Mouse (Mus musculus) liver, adult (tissue): ENCODE results near the gene Trmt1.

Experiments
- GATA4 ChIP-seq: IDR thresholded peaks from 2 replicates; pipeline ENCODE4 v1.6.1; 2014; ENCODE audit warnings: mild to moderate bottlenecking, low read length; ENCODE audit not compliant: insufficient replicate concordance

The Trmt1 gene

DNA sequence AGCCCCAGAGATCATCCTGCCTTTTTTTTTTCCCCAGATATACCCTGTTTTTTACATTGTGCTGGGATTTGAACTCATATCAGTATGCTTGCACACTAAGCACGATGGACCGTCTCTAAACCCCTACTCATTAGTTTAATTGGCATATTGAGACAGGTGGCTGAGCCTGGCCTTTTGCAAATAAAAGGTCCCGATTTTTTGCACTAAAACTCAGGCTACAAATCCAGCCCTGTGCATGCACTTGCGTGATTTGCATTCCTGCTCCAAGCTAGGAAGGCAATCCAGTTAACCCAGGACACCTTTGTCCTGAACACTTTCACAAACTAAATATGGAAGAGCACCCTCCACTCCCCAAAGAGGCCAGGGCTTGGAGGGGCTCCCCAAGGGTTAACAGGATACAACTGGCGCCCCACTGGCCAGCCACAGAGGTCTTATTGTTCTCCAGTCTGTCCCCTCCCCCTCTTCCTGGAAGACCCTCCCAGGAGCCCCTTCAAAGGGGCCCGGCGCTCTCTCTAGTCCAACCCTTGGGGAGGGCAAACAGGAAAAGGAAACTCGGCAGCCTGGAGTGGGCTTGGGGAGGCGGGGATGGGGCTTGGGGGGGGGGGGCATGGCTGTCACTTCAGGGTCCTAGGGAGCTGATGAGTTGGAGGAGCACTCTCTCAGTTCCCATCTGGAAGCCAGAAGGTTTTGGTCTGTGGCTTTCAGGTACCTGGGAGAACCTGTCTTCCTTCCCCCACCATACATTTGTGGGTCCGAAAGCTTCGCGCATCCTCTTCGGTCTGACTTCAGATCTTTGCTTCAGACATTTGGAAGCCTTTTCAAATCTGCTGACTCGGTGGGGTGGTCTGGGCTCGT, 30.5 kb upstream of the Trmt1 start:
- TF ChIP-seq GATA4: no peak

DNA sequence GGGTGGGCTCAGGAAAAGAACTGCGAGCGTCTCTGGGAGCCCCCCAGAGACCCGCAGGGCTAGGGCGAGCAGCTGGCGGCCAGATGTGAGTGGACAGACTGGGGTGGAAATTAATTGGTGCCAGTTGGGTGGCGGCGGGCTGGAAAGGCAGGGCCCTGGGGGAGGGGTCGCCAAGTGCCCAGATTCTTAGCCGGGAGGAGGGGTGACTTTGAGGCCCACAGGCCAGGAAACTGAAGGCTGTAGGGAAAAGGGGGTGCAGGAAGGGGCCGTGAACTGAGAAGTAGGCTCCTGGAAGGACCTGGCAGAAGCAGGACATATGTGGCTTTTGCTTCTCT, 29.9 kb upstream of the Trmt1 start:
- no peak for TF ChIP-seq GATA4

DNA sequence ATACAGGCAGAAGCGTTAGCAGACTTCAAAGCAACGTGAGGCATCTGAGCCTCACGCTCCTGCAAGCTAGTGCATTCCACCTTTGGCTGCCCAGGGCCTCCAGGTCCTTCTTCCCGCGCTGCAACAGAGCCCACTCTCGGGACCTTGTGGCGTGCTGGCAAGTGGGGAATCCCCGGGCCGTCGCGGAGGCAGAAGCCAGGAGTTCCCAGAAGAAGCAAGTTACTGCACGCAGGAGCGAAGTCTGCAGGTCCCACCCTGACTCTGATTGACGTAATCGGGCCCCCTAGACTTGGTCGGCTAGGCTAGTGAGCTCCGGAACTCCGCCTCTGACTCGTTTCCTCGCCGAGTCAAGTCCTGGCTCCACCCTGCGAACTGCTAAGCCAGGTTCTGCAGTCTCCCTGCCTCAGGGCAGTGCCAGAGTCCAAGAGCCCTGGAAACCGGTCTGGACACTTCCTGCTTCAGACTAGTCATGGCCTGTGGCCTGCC, 29.4 kb upstream of the Trmt1 start:
- TF ChIP-seq GATA4: no peak

DNA sequence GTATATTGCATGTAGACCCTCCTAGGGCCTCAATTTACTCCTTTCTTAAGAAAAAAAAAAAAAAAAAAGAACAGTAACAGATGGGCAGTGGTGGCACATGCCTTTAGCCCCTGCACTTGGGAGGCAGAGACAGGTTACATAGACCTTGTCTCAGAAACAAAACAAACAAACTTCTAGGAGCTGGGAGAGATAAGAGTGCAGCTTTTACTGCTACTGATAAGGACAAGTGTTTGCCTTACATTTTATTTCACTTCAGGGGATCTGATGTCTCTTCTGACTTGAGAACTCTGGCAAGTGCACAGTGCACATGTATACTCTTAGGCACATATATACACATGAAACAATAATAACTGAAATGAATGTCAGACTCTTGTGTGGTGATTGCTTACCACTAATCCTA, 28.9 kb upstream of the Trmt1 start:
- no peak for TF ChIP-seq GATA4

DNA sequence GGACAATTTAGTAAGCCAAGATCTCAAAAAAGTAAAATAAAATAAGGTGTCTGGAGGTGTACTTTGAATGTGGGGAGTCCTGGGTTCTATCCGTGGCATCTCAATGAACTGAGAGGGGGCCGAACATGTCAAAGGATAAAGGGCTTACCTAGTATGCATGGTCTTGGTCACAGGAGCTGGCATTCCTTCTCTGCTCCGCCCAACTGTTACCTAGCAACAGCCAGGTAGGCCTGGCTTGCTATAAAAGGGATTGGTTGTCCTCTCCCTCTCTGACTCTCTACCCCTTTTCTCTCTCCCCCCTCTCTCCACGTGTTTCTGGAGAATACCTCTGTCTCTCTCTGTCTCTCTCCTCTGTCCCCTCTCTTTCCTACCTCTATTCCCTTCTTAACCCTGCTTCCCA, 28.4 kb upstream of the Trmt1 start:
- no peak for TF ChIP-seq GATA4

DNA sequence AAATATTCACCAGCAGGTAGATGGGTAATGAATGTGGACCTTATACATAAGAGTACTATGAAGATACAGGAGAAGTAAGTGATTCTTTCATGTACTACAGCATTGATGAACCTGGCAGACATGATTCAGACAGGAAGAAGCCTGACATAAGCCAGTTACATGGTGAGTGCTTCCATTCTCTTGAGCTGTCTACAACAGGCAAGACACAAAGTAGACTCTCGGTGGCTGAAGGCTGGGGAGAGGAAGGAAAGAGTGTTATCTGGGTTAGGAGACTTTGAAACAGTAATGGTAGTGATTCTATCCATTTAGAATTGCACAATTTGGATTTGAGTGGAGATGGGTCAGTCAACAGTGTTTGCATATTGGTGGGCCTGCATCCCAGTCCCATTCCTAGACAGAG, 27.2 kb upstream of the Trmt1 start:
- TF ChIP-seq GATA4: no peak

DNA sequence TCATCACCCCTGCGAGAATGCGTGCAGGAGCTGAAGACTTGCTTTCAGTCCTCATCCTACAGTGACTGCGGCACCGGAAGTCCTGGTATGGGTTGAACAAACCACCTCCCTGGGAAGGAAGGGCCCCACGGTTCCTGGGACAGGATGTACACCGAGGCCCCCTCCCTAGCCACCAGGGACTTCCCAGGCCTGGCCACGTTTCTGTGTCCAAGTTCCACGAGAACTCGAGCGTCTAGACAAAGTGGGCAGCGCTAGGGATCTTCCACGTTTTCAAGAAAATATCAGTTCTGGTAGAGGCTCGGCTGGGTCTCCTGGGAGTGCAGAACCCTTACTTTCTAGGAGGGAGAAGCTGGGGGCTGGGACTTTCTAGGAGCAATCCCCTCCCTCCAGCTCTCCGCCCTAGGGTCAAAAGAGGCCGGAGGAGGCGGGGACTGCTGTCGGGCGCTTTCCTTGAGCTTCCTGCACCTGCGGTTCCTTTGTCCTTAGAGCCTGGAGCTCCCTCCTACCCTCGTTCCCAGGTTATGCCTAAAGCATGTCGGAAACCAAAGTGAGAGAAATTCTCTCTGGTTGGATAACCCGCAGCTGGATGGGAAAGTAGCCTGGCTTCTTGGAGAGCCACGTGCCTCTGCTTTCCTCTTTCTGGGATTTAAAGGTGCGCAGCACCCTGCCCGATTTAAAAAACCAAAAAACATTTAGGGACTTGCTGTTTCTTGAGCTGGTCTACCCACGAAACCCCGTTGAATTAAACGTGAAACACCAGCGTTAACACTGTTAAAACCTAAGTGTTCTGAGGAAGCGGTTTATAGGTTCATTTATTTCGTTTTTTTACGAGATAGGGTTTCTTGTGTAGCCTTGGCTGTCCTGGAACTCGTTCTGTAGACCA, 25.9 kb upstream of the Trmt1 start:
- TF ChIP-seq GATA4: no peak

DNA sequence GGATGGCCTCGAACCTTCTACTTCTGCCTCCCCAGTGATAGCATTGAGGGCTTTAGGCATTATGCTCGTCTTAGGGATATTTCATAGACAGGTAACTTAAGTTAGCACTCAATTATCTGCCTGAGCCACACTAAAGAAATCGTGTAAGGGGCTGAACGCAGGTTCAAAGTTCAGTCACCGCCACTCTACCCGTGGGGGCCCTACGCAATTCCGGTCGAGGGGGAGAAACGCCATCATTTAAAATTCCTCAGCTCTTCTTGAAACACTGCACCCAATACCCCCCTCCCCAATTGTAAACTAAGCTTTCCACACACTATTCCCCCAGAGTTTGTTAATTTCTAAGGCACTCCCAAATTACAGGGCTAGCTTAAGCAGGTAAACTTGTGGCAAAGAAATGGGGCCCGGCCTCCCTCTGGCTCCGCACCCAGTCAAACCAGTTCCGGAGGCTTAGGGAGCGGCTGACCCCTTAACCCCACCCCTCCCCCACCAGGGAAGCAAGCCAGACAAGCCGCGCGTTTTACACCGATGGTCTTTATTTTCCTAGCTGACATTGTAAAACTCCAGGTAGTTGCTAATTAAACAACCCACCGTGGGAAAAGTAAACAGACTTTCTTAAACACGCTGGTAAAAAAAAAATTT, 25.2 kb upstream of the Trmt1 start:
- TF ChIP-seq GATA4: no peak

DNA sequence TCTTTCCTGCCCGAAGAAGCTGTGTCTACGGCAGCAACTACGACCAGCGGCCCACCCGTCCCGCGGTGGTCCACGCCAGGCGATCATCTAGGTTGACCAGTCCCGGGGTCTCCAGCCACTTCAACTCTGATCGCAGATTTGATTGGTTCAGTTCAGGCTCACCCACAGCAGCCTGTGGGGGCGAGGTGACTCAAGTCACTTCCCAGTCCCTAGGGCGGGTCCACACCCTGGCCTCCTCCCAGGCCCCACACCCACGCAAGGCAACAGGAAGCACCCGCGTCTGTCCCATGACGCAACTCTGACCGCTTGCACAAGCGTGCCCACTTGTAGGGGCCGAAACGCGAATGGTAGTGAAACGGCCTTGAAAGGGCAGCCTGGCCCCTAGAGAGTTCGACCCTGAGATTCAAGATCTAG, 24.6 kb upstream of the Trmt1 start:
- no peak; the same call in 1 of the 2 replicates for TF ChIP-seq GATA4

DNA sequence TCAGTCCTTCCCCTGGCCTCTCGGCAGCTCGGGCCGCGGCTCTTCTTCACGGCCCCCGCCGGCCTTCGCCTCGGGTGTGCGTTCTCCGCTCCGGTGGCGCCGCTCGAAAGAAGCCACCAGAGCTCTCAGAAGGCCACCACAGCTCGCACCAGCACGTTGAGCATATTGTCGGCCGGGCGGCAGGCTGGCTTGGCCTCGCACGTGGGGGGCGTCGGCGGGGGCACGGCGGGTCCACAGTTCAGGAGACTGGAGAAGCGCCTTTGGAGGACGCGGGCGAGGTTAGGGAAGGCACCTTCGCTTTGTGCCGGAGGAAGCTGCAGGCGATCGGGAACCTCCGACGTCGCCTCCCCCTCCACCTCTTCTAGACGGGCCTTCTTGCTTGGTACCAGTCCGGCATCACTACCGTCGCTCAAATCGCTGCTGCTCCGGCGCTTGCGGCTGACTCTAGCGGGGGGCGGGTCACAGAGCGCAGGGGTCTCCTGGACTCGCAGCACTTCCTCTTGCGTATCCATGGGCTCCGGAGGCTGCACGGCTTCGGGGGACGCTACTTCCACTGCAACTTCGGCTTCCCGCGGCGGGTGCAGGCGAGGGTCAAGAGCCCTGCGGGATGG, 24.0 kb upstream of the Trmt1 start:
- no peak for TF ChIP-seq GATA4

DNA sequence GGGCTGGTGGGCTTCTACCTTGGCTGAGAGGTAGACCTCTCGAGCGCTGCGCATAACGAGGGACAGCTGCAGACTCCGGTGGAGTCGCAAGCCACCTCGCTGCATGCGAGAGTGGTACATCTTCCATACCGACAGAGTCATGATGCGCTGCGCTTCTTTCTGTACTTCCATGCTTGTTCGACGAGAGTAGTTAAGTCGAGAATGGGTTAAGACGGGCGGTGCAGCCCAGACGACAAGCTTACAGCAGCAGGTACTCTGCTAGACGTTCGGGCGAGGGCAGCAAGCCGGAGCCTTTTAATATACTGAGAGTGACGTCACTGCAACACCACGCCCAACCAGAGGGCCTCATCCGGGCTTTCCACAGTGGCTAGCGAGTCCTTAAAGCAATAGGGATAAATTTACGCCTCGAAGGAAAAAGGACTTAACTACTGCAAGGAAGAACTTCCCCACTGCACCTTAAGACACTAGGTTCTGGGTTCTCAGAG, 23.5 kb upstream of the Trmt1 start, which contains the start of gene Ier2:
TSS of gene Ier2 (minus strand) at position 272 of the 485 bp plus-strand sequence.
- TF ChIP-seq GATA4: no peak

DNA sequence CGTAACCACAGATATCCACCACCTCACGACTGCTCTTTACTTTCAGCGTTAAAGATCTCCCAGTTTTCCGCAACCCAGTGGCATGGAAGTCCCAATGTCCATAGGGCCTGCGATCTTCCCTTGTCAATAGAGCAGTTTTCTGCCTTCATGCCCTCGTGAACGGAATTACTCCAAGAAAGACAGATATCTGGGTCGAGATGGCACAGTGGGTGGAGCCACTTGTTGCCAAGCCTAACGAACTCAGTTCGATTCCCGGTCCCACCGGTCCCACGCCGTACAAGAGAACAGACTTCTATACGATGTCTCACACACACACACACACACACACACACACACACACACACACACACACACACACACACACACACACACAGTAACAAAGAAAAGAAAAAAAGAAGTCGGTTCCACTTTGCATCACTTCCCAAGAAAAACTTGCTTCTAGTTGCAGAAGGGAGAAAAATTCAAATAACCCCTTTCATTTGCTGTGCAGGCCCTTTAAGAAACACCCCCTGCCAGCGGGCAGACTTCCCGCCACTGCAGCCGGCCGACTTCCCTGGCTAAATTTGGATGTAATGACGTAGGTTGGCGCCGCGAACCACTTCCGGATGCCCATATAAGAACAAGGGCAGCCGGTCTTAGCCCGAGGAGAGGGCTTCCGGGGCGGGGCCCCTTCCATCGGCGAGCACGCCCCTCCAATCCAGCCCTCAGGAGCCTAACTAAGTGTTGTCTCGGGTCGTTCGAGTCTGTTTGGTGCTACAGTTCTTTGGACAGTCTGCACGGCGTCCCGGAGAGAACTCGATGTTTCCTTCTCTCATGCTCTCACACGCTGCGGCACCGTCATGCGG, 22.4 kb upstream of the Trmt1 start:
- TF ChIP-seq GATA4: no peak

DNA sequence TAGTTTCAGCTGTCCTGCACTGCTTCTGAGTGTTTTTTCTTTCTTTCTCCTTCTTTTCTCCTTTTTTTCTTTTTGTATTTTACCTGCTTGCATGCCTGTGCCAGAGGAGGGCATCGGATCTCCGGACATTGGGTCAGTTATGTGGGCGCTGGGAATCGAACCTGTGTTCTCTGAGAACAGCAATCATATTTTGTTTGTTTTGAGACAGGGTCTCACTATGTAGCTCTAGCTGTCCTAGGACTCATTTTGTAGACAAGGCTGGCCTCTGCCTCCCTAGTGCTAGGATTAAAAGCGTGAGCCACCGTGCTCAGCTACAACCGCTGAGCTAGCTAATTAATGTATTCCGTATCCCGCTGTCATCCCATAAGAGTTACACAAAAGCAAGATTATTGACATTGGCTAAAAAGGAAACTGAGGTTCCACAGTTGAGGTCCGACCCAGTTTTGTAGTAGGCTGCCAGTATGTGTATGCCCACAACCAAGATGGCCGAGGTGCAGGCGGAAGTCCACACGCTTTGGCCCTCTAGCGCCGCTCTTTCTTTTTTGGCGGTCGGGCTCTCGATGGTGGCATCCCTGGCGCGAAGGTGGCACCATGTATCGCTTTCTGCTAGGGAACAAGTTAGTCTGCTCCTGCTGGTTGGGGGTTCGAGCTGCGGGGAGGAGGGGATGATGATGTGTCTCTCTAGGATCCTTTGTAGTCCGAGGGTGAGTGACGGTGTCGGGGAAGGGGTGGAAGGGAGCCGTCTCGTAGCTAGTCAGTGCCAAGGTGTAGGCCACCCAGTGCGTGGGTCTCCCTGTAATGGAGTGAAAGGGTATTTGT, 21.3 kb upstream of the Trmt1 start:
- no peak for TF ChIP-seq GATA4

DNA sequence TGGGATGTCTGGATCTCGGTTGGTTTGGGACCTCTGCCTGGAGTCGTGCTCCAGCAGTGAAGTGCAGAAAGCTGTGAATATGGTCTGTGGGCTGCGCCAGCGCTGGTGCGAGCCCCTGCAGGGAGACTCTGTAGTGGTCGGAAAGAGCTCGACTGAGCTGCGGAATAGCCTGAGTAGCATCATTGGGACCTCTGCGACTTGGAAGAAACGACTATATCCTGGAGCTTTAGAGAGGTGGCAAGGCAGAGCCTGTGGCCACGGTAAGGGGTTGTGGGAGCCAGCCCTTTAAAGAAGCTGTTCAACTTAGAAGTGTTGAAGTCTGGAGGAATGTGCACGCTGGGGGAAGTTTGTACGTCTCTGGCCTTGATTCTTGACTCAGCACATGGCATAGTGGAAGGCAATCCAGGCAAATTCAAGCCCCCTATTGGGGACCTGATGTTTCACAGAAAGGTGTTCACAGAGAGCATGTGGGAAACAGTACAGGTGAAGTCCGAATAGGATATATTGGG, 20.7 kb upstream of the Trmt1 start:
- no peak for TF ChIP-seq GATA4
